Mouse (Mus musculus) small intestine, adult 2 months (tissue): ENCODE data around the gene Cd300ld3.
A peak's percentile ranks its signal among the peaks of the same experiment; 100 is the strongest.

Experiments used
- CTCF ChIP-seq: fragments of 200-500 bp; IDR thresholded peaks from 2 replicates; pipeline ENCODE4 v1.5.1; 2012; ENCODE audit warnings: low read depth, mild to moderate bottlenecking, control low read depth, inconsistent platforms, low read length, moderate library complexity, mixed read lengths; ENCODE audit not compliant: insufficient replicate concordance, insufficient read length; ENCODE audit errors: extremely low read depth
- POLR2A ChIP-seq: fragments of 200-500 bp; IDR thresholded peaks from 2 replicates; pipeline ENCODE4 v1.6.1; 2012; ENCODE audit warnings: low read depth, mild to moderate bottlenecking, control low read depth, inconsistent platforms, low read length, moderate library complexity

- TF ChIP-seq POLR2A, result no peak
- TF ChIP-seq CTCF, result peak; percentile 84
Observed at GRCm38 (mm10) chr11:115089853-115090252, 41.6 kb upstream of the Cd300ld3 start.
